Mouse (Mus musculus) myocyte (in vitro differentiated cells): ENCODE results near the gene Olfr1412.

Experiments
- E2F4 ChIP-seq: IDR thresholded peaks from one replicate; pipeline ENCODE4 v1.6.1; 2011; ENCODE audit warnings: mild to moderate bottlenecking, control low read depth, moderate library complexity; ENCODE audit not compliant: insufficient read depth
- MAX ChIP-seq: IDR thresholded peaks from one replicate; pipeline ENCODE4 v1.6.1; 2011; ENCODE audit warnings: low read depth, mild to moderate bottlenecking, control low read depth
- MYOG ChIP-seq, 3 experiments: IDR thresholded peaks; one replicate each; pipeline ENCODE4 v1.6.1; 2011; ENCODE audit warnings: control low read depth in 2 of 3, low read depth in 2 of 3, mild to moderate bottlenecking in 2 of 3; ENCODE audit not compliant: insufficient read length in 2 of 3, control insufficient read depth in 1 of 3, insufficient read depth in 1 of 3
- POLR2A ChIP-seq: IDR thresholded peaks from one replicate; pipeline ENCODE4 v1.6.1; 2011; ENCODE audit warnings: low read depth, mild to moderate bottlenecking, control low read depth, moderate library complexity; ENCODE audit not compliant: insufficient read length
- POLR2AphosphoS2 ChIP-seq: IDR thresholded peaks from one replicate; pipeline ENCODE4 v1.6.1; 2011; ENCODE audit warnings: low read depth, control low read depth; ENCODE audit not compliant: insufficient read length
- REST ChIP-seq: IDR thresholded peaks from one replicate; pipeline ENCODE4 v1.6.1; 2011; ENCODE audit warnings: mild to moderate bottlenecking, control low read depth, moderate library complexity; ENCODE audit not compliant: insufficient read depth, insufficient read length
- TCF12 ChIP-seq: IDR thresholded peaks from one replicate; pipeline ENCODE4 v1.6.1; 2011; ENCODE audit warnings: mild to moderate bottlenecking, control low read depth; ENCODE audit not compliant: poor library complexity, insufficient read depth, severe bottlenecking
- TCF3 ChIP-seq: IDR thresholded peaks from one replicate; pipeline ENCODE4 v1.6.1; 2011; ENCODE audit warnings: low read depth, control low read depth; ENCODE audit not compliant: insufficient read length
- USF1 ChIP-seq: IDR thresholded peaks from one replicate; pipeline ENCODE4 v1.6.1; 2011; ENCODE audit warnings: low read depth, mild to moderate bottlenecking, control low read depth, moderate library complexity

- TF ChIP-seq E2F4 (no peak), POLR2A (no peak), POLR2AphosphoS2 (no peak), TCF12 (no peak), MAX (no peak), TCF3 (no peak), USF1 (no peak), REST (no peak), MYOG (IDR thresholded peaks at IDR 0.05; ENCODE audit: control insufficient read depth in 1 of 3, insufficient read depth in 1 of 3, insufficient read length in 2 of 3, low read depth in 2 of 3) (no peak)
Observed at GRCm38 (mm10) chr1:92634569-92634968, 49.0 kb downstream of the Olfr1412 start.
